Mouse (Mus musculus) lung, embryonic 15.5 days (tissue): ENCODE results near the gene Cym. TPM values are rescaled to one million over a fixed set of nuclear protein-coding genes. Genes with fewer than 3 reads are reported as not detected.

Experiments
- ATAC-seq: fragments of 200-750 bp; cut with Nextera tagmentation; 2 replicates; pipeline ENCODE4 v1.8.0; 2017; ENCODE audit warnings: moderate number of reproducible peaks, borderline replicate concordance; ENCODE audit not compliant: low FRiP score, low TSS enrichment; ENCODE audit errors: extremely low read depth
- H3K27ac ChIP-seq: fragments of 300-500 bp; sonication (generic); 2 replicates; pipeline ENCODE4 v1.5.1; 2015; ENCODE audit warnings: moderate library complexity, mild to moderate bottlenecking, inconsistent platforms
- H3K27me3 ChIP-seq: fragments of 300-500 bp; sonication (generic); 2 replicates; pipeline ENCODE4 v1.6.1; 2015; ENCODE audit warnings: inconsistent platforms
- H3K36me3 ChIP-seq: fragments of 300-500 bp; sonication (generic); 2 replicates; pipeline ENCODE4 v1.6.1; 2015; ENCODE audit warnings: inconsistent platforms
- H3K4me1 ChIP-seq: fragments of 300-500 bp; sonication (generic); 2 replicates; pipeline ENCODE4 v1.6.1; 2015; ENCODE audit warnings: inconsistent platforms
- H3K4me2 ChIP-seq: fragments of 300-500 bp; sonication (generic); 2 replicates; pipeline ENCODE4 v1.6.1; 2015; ENCODE audit warnings: inconsistent platforms, mild to moderate bottlenecking, moderate library complexity
- H3K4me3 ChIP-seq: fragments of 300-500 bp; sonication (generic); 2 replicates; pipeline ENCODE4 v1.5.1; 2015; ENCODE audit warnings: mild to moderate bottlenecking, inconsistent platforms
- H3K9ac ChIP-seq: fragments of 300-500 bp; sonication (generic); 2 replicates; pipeline ENCODE4 v1.6.1; 2015; ENCODE audit warnings: inconsistent platforms
- H3K9me3 ChIP-seq: fragments of 300-500 bp; sonication (generic); 2 replicates; pipeline ENCODE4 v1.6.1; 2016; ENCODE audit warnings: inconsistent platforms
- WGBS: fragments of 180-500 bp; shearing (Covaris S2); methylation state at CpG from one replicate; pipeline ENCODE4 v1.1.7; 2015; 5-methylcytosine and 5-hydroxymethylcytosine counted together
- polyA plus RNA-seq: library from polyadenylated mRNA; unstranded; fragments of >200 nt; fragmentation: Nextera tagmentation; extraction: Ambion mirVana; gene quantifications from 2 replicates; pipeline ENCODE4 v1.2.1, GENCODE M21; 2015

Gene Cym
- polyA plus RNA-seq, 1 experiment from 2014 or later = 93.2 TPM

- H3K4me1 ChIP-seq = 0 out of 2 replicates have a peak, but pooled peaks cover 2% of the 10 kb centered on the region
- H3K9me3 ChIP-seq = no peaks in the 10 kb centered on the region
- 0 out of 2 replicates have a peak, but pooled peaks cover 10% of the 10 kb centered on the region for H3K27me3 ChIP-seq
- H3K4me3 ChIP-seq = no peak overlapping the region
- H3K4me2 ChIP-seq = no peak overlapping the region
- no peaks in the 10 kb centered on the region for H3K36me3 ChIP-seq
- 50% methylated on average over 14 of the region's 14 CpGs for WGBS
- H3K9ac ChIP-seq = no peak overlapping the region
- H3K27ac ChIP-seq = no peak overlapping the region
- no peak for ATAC-seq
Measured at GRCm38 (mm10) chr3:107241389-107242094, 20.0 kb upstream of the Cym start.

GRCm38 (mm10) chr3:107239607-107240006 is 18.1 kb upstream of the Cym start, which contains the start of gene Prok1:
TSS of gene Prok1 (minus strand) at chr3:107239707.
- H3K9me3 ChIP-seq = no peaks in the 10 kb centered on the region
- 89% methylated on average over 9 of the region's 9 CpGs for WGBS
- H3K4me1 ChIP-seq = 0 out of 2 replicates have a peak, but pooled peaks cover 2% of the 10 kb centered on the region
- no peaks in the 10 kb centered on the region for H3K36me3 ChIP-seq
- H3K27ac ChIP-seq = no peak within 1 kb of the TSS
- ATAC-seq = no peak
- 0 out of 2 replicates have a peak, but pooled peaks cover 10% of the 10 kb centered on the region for H3K27me3 ChIP-seq
- no peak within 1 kb of the TSS for H3K9ac ChIP-seq
- no peak within 1 kb of the TSS for H3K4me3 ChIP-seq
- H3K4me2 ChIP-seq = no peak within 1 kb of the TSS

- 77% methylated on average over 8 of the region's 8 CpGs for WGBS
- H3K4me3 ChIP-seq = no peak overlapping the region
- H3K36me3 ChIP-seq = no peaks in the 10 kb centered on the region
- no peak for ATAC-seq
- H3K4me2 ChIP-seq = no peak overlapping the region
- 0 out of 2 replicates have a peak, but pooled peaks cover 10% of the 10 kb centered on the region for H3K27me3 ChIP-seq
- no peaks in the 10 kb centered on the region for H3K9me3 ChIP-seq
- H3K9ac ChIP-seq = no peak overlapping the region
- H3K4me1 ChIP-seq = 0 out of 2 replicates have a peak, but pooled peaks cover 2% of the 10 kb centered on the region
- no peak overlapping the region for H3K27ac ChIP-seq
Measured at GRCm38 (mm10) chr3:107238471-107238980, 17.0 kb upstream of the Cym start.

GRCm38 (mm10) chr3:107238051-107238450 is 16.5 kb upstream of the Cym start:
- Histone ChIP-seq H3K9ac (no peak overlapping the region), H3K27ac (no peak overlapping the region), H3K4me2 (no peak overlapping the region), H3K4me3 (no peak overlapping the region), H3K27me3 (0 out of 2 replicates have a peak, but pooled peaks cover 10% of the 10 kb centered on the region), H3K9me3 (no peaks in the 10 kb centered on the region), H3K36me3 (no peaks in the 10 kb centered on the region), H3K4me1 (0 out of 2 replicates have a peak, but pooled peaks cover 2% of the 10 kb centered on the region)
- no peak for ATAC-seq
- WGBS = 47% methylated on average over 2 of the region's 2 CpGs

- no peaks in the 10 kb centered on the region for H3K36me3 ChIP-seq
- no peak overlapping the region for H3K9ac ChIP-seq
- H3K27ac ChIP-seq = no peak overlapping the region
- ATAC-seq = no peak
- H3K4me3 ChIP-seq = no peak overlapping the region
- peaks cover 15% of the 10 kb centered on the region for H3K4me1 ChIP-seq
- no peak overlapping the region for H3K4me2 ChIP-seq
- H3K9me3 ChIP-seq = no peaks in the 10 kb centered on the region
- H3K27me3 ChIP-seq = no peaks in the 10 kb centered on the region
- 34% methylated on average over 2 of the region's 2 CpGs for WGBS
Measured at GRCm38 (mm10) chr3:107233945-107234344, 12.4 kb upstream of the Cym start.

- H3K9ac ChIP-seq = no peak overlapping the region
- H3K27me3 ChIP-seq = no peaks in the 10 kb centered on the region
- ATAC-seq = peak; percentile 17; the same call in 1 of the 2 replicates
- H3K9me3 ChIP-seq = no peaks in the 10 kb centered on the region
- H3K4me1 ChIP-seq = peaks cover 15% of the 10 kb centered on the region
- no peak overlapping the region for H3K27ac ChIP-seq
- 5% methylated on average over 11 of the region's 11 CpGs for WGBS
- no peak overlapping the region for H3K4me3 ChIP-seq
- H3K4me2 ChIP-seq = 0 out of 2 replicates have a peak overlapping the region, but pooled peaks have one; percentile 15
- H3K36me3 ChIP-seq = no peaks in the 10 kb centered on the region
Measured at GRCm38 (mm10) chr3:107233351-107233813, 11.8 kb upstream of the Cym start.

GRCm38 (mm10) chr3:107231202-107231601 is 9.7 kb upstream of the Cym start:
- Histone ChIP-seq H3K4me2 (no peak overlapping the region), H3K4me3 (no peak overlapping the region), H3K27me3 (no peaks in the 10 kb centered on the region), H3K27ac (no peak overlapping the region), H3K9ac (no peak overlapping the region), H3K9me3 (no peaks in the 10 kb centered on the region), H3K36me3 (no peaks in the 10 kb centered on the region), H3K4me1 (peaks cover 15% of the 10 kb centered on the region)
- 64% methylated on average over 4 of the region's 4 CpGs for WGBS
- no peak for ATAC-seq

- no peak within 1 kb of the TSS for H3K4me3 ChIP-seq
- H3K36me3 ChIP-seq = no peaks in the 10 kb centered on the region
- H3K4me2 ChIP-seq = no peak within 1 kb of the TSS
- 0 out of 2 replicates have a peak within 1 kb of the TSS, but pooled peaks have one; percentile 31 for H3K27ac ChIP-seq
- no peaks in the 10 kb centered on the region for H3K9me3 ChIP-seq
- no peak for ATAC-seq
- WGBS = 12% methylated on average over 1 of the region's 1 CpGs
- no peak within 1 kb of the TSS for H3K9ac ChIP-seq
- peaks cover 15% of the 10 kb centered on the region for H3K4me1 ChIP-seq
- no peaks in the 10 kb centered on the region for H3K27me3 ChIP-seq
Measured at GRCm38 (mm10) chr3:107230527-107230926, 9.0 kb upstream of the Cym start, which contains the start of gene A630076J17Rik. TSS of gene A630076J17Rik (plus strand) at chr3:107230614.

- H3K9ac ChIP-seq = no peak overlapping the region
- 0 out of 2 replicates have a peak overlapping the region, but pooled peaks have one; percentile 31 for H3K27ac ChIP-seq
- no peaks in the 10 kb centered on the region for H3K36me3 ChIP-seq
- no peaks in the 10 kb centered on the region for H3K27me3 ChIP-seq
- WGBS = 26% methylated on average over 5 of the region's 5 CpGs
- ATAC-seq = peak; percentile 55; the same call in 1 of the 2 replicates
- H3K4me1 ChIP-seq = peaks cover 15% of the 10 kb centered on the region
- no peak overlapping the region for H3K4me3 ChIP-seq
- H3K4me2 ChIP-seq = no peak overlapping the region
- H3K9me3 ChIP-seq = no peaks in the 10 kb centered on the region
Measured at GRCm38 (mm10) chr3:107229822-107230221, 8.3 kb upstream of the Cym start.

GRCm38 (mm10) chr3:107229221-107229620 is 7.7 kb upstream of the Cym start:
- H3K27me3 ChIP-seq = no peaks in the 10 kb centered on the region
- no peak overlapping the region for H3K9ac ChIP-seq
- no peaks in the 10 kb centered on the region for H3K9me3 ChIP-seq
- H3K4me3 ChIP-seq = no peak overlapping the region
- no peaks in the 10 kb centered on the region for H3K36me3 ChIP-seq
- no peak overlapping the region for H3K27ac ChIP-seq
- peaks cover 15% of the 10 kb centered on the region for H3K4me1 ChIP-seq
- H3K4me2 ChIP-seq = no peak overlapping the region
- 65% methylated on average over 5 of the region's 5 CpGs for WGBS
- no peak for ATAC-seq

GRCm38 (mm10) chr3:107225820-107226219 is 4.3 kb upstream of the Cym start:
- H3K9ac ChIP-seq = no peak overlapping the region
- WGBS = 80% methylated on average over 5 of the region's 5 CpGs
- no peaks in the 10 kb centered on the region for H3K9me3 ChIP-seq
- no peak overlapping the region for H3K4me3 ChIP-seq
- no peaks in the 10 kb centered on the region for H3K36me3 ChIP-seq
- no peak overlapping the region for H3K4me2 ChIP-seq
- H3K27me3 ChIP-seq = no peaks in the 10 kb centered on the region
- H3K27ac ChIP-seq = no peak overlapping the region
- no peak for ATAC-seq
- peaks cover 26% of the 10 kb centered on the region for H3K4me1 ChIP-seq

- Histone ChIP-seq H3K4me3 (no peak overlapping the region), H3K9me3 (no peaks in the 10 kb centered on the region), H3K36me3 (no peaks in the 10 kb centered on the region), H3K27me3 (no peaks in the 10 kb centered on the region), H3K9ac (no peak overlapping the region), H3K27ac (no peak overlapping the region), H3K4me1 (peaks cover 10% of the 10 kb centered on the region), H3K4me2 (no peak overlapping the region)
- WGBS = 36% methylated on average over 1 of the region's 1 CpGs
- no peak for ATAC-seq
Measured at GRCm38 (mm10) chr3:107223230-107223629, 1.7 kb upstream of the Cym start.
